Mouse (Mus musculus): ENCODE measurements around the gene Mapk11. TPM values are rescaled to one million over a fixed set of nuclear protein-coding genes. Genes with fewer than 3 reads are reported as not detected.

The Mapk11 gene
- 7.3 and 10.8 TPM in 2 replicates for polyA plus RNA-seq (2011; ENCODE audit: insufficient read length, low read depth, missing spikeins)

DNA sequence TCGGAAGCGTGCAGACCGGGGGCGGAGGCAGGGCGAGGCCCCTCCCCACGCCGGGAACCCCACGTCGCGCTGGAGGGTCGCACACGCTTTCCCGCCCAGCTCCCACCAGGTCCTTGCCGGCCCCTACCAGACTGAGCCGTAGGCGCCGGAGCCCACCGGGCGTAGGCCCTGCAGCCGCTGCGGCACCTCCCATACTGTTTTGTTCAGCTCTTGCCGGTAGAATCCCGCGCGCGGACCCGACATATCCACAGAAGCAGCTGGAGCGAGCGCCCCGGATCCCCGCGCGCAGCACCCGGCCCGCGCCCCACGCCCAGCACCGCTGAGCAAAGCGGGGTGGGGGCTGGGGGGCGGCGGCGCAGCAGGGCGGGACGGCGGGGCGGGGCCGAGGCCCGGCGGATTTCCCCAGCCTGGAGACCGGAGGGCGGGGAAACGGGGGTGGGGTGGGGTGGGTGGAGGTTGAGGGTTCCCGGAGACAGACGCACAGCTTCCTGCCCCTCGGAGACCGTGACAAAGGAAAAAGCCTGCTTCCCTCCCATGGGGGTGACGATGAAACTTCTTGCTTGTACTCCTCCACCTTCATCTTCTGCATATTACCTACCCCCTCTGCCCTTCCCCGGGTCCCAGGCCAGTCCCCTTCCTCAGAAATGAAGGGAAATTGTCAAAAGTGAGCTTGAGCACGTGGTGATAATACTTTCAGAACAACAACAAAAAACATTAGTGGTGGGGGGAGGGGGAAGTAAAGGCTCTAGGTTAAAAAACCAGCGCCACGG is at the start of gene Mapk11:
TSS of gene Mapk11 (minus strand) at position 358 of the 770 bp plus-strand sequence.
- Histone ChIP-seq H3K4me3 (ENCODE audit: insufficient read depth, low read length) (peak within 1 kb of the TSS; percentile 67), H3K4me1 (ENCODE audit: control insufficient read depth, insufficient read depth, low read length) (no peaks in the 10 kb centered on the region; the same call in 1 of the 2 replicates), H3K27ac (ENCODE audit: insufficient read depth, low read length) (no peak within 1 kb of the TSS)
- TF ChIP-seq CTCF (IDR thresholded peaks at IDR 0.05; ENCODE audit: borderline replicate concordance, insufficient read depth, low read length) (no peak), POLR2A (IDR thresholded peaks at IDR 0.05; ENCODE audit: low read depth, low read length) (0 out of 2 replicates have a peak, but pooled peaks have one; percentile 32)

GRCm38 (mm10) chr15:89197056-89197455 is 47.6 kb upstream of the Mapk11 start:
- Histone ChIP-seq H3K4me1 (ENCODE audit: control insufficient read depth, insufficient read depth, low read length) (0 out of 2 replicates have a peak, but pooled peaks cover 3% of the 10 kb centered on the region), H3K4me3 (ENCODE audit: insufficient read depth, low read length) (peak overlapping the region; percentile 85), H3K27ac (ENCODE audit: insufficient read depth, low read length) (no peak overlapping the region)
- TF ChIP-seq POLR2A (IDR thresholded peaks at IDR 0.05; ENCODE audit: low read depth, low read length) (no peak), CTCF (IDR thresholded peaks at IDR 0.05; ENCODE audit: borderline replicate concordance, insufficient read depth, low read length) (no peak)

DNA sequence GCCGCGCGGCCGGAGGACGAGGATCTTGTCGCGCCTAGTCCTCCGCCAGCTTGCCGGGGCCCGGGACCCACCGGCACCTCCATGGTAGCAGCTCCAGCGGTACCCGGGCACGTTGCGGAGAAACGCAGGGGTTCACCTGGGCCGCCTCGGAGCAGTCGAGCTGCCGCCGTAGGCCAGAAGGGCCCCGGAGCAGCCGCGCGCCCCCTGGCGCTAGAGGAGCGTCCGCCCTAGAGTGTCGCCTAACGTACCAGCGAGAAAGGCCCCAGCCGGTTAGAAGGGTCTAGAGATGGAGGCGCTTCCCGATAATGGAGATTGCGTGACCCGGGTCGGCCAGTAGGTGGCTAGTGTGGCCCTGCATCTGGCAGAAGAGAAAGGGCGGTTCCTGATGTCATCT is 46.9 kb upstream of the Mapk11 start, which contains the start of gene Dennd6b:
TSS of gene Dennd6b (minus strand) at position 184 of the 394 bp plus-strand sequence.
- H3K4me3 ChIP-seq (ENCODE audit: insufficient read depth, low read length) = peak within 1 kb of the TSS; percentile 85
- TF ChIP-seq POLR2A (IDR thresholded peaks at IDR 0.05; ENCODE audit: low read depth, low read length) = no peak
- peak; percentile 68 for TF ChIP-seq CTCF (IDR thresholded peaks at IDR 0.05; ENCODE audit: borderline replicate concordance, insufficient read depth, low read length)
- peak within 1 kb of the TSS; percentile 81 for H3K27ac ChIP-seq (ENCODE audit: insufficient read depth, low read length)
- 0 out of 2 replicates have a peak, but pooled peaks cover 3% of the 10 kb centered on the region for H3K4me1 ChIP-seq (ENCODE audit: control insufficient read depth, insufficient read depth, low read length)

GRCm38 (mm10) chr15:89195690-89196312 is 46.4 kb upstream of the Mapk11 start:
- H3K27ac ChIP-seq (ENCODE audit: insufficient read depth, low read length) = peak overlapping the region; percentile 81
- no peak for TF ChIP-seq CTCF (IDR thresholded peaks at IDR 0.05; ENCODE audit: borderline replicate concordance, insufficient read depth, low read length)
- TF ChIP-seq POLR2A (IDR thresholded peaks at IDR 0.05; ENCODE audit: low read depth, low read length) = peak; percentile 93
- H3K4me1 ChIP-seq (ENCODE audit: control insufficient read depth, insufficient read depth, low read length) = 0 out of 2 replicates have a peak, but pooled peaks cover 3% of the 10 kb centered on the region
- peak overlapping the region; percentile 85 for H3K4me3 ChIP-seq (ENCODE audit: insufficient read depth, low read length)

- Histone ChIP-seq H3K4me3 (ENCODE audit: insufficient read depth, low read length) (peak overlapping the region; percentile 85; the same call in 1 of the 2 replicates), H3K4me1 (ENCODE audit: control insufficient read depth, insufficient read depth, low read length) (0 out of 2 replicates have a peak, but pooled peaks cover 3% of the 10 kb centered on the region), H3K27ac (ENCODE audit: insufficient read depth, low read length) (no peak overlapping the region)
- TF ChIP-seq POLR2A (IDR thresholded peaks at IDR 0.05; ENCODE audit: low read depth, low read length) = no peak
These were observed 45.8 kb upstream of the Mapk11 start for GRCm38 (mm10) chr15:89195261-89195681.

DNA sequence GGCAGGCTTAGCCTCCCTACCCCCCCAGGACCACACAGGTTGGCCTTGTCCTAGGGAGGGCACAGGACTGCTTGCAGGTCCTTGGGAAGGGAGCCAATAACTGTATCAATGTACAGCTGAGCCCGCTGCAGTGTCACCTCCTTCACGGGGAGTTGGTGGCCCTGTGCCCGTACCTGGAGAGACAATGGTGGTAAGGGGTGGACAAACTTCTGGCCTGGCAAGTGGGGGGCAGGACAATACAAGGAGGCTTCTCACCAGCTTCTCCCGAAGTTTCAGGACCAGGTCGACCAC is 35.5 kb upstream of the Mapk11 start:
- Histone ChIP-seq H3K4me1 (ENCODE audit: control insufficient read depth, insufficient read depth, low read length) (no peaks in the 10 kb centered on the region), H3K4me3 (ENCODE audit: insufficient read depth, low read length) (no peak overlapping the region), H3K27ac (ENCODE audit: insufficient read depth, low read length) (no peak overlapping the region)
- TF ChIP-seq POLR2A (IDR thresholded peaks at IDR 0.05; ENCODE audit: low read depth, low read length) (no peak), CTCF (IDR thresholded peaks at IDR 0.05; ENCODE audit: borderline replicate concordance, insufficient read depth, low read length) (no peak)

GRCm38 (mm10) chr15:89184141-89184936 is 34.9 kb upstream of the Mapk11 start:
- Histone ChIP-seq H3K4me1 (ENCODE audit: control insufficient read depth, insufficient read depth, low read length) (no peaks in the 10 kb centered on the region), H3K27ac (ENCODE audit: insufficient read depth, low read length) (no peak overlapping the region), H3K4me3 (ENCODE audit: insufficient read depth, low read length) (no peak overlapping the region)
- no peak for TF ChIP-seq POLR2A (IDR thresholded peaks at IDR 0.05; ENCODE audit: low read depth, low read length)
- TF ChIP-seq CTCF (IDR thresholded peaks at IDR 0.05; ENCODE audit: borderline replicate concordance, insufficient read depth, low read length) = no peak

DNA sequence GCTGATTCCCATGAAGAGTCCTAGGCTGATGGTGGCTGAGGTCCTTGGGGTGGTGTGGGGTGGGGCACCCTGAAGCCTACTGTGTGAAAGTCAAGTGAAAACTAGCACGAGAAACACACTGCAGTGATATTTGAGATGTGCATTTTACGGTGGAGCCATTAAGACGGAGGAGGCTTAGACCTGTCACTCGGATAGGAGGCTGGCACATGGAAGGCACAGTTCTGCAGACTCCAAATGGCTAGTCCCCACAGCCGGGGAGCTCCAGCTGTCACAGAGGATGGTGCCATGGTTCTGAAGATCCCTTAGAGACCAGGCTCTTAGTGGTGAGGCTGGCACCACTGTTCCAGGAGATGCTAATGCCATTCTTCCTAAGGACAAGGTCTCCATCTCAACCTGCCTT is 33.4 kb upstream of the Mapk11 start:
- H3K4me3 ChIP-seq (ENCODE audit: insufficient read depth, low read length) = no peak overlapping the region
- no peak overlapping the region for H3K27ac ChIP-seq (ENCODE audit: insufficient read depth, low read length)
- TF ChIP-seq POLR2A (IDR thresholded peaks at IDR 0.05; ENCODE audit: low read depth, low read length) (no peak), CTCF (IDR thresholded peaks at IDR 0.05; ENCODE audit: borderline replicate concordance, insufficient read depth, low read length) (no peak)
- H3K4me1 ChIP-seq (ENCODE audit: control insufficient read depth, insufficient read depth, low read length) = peaks cover 5% of the 10 kb centered on the region

- TF ChIP-seq POLR2A (IDR thresholded peaks at IDR 0.05; ENCODE audit: low read depth, low read length) (no peak), CTCF (IDR thresholded peaks at IDR 0.05; ENCODE audit: borderline replicate concordance, insufficient read depth, low read length) (no peak)
- no peak overlapping the region for H3K27ac ChIP-seq (ENCODE audit: insufficient read depth, low read length)
- H3K4me1 ChIP-seq (ENCODE audit: control insufficient read depth, insufficient read depth, low read length) = peaks cover 8% of the 10 kb centered on the region
These were observed 32.9 kb upstream of the Mapk11 start for GRCm38 (mm10) chr15:89182328-89182741.

More at GRCm38 (mm10) chr15:89182328-89182741, 32.9 kb upstream of the Mapk11 start:
- no peak overlapping the region for H3K4me3 ChIP-seq (ENCODE audit: insufficient read depth, low read length)
